Mouse (Mus musculus): ENCODE data around the gene Gm13698.
"Not testable (repeated sequence)": the region's sequence is repeated elsewhere in the genome, so short reads cannot be mapped to it uniquely, and the experiment has no call there.

Gm13698 gene

DNA sequence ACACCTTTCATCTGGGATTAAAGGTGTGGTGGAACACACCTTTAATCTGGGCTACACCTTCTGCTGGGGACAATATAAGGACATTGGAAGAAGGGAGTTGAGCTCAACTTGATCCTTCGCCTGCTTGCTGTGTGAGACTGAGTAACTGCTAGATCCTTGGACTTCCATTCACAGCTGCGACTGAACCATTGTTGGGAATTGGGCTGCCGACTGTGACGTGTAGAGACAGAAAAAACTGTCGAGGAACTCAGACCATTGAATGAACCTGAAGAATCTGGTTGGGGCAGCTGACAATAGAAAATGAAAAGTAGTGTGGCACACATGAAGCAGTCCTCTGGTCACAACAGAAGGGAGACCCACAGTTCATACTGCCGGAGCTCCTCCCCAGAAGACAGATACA, at the start of gene Gm13698:
Gene Gm13698 (plus strand): TSS at position 301 of the 400 bp plus-strand sequence.
- not testable (repeated sequence) for DNase-seq (ENCODE audit: low spot score in 2 of 2)

GRCm38 (mm10) chr2:83929478-83930088, 25.9 kb upstream of the Gm13698 start:
- no peak for DNase-seq (ENCODE audit: low spot score in 2 of 2)

GRCm38 (mm10) chr2:83940931-83941361, 14.5 kb upstream of the Gm13698 start, which contains the start of gene Zswim2:
Zswim2 (minus strand) TSS chr2:83941228.
- no peak for DNase-seq (ENCODE audit: low spot score in 2 of 2)

GRCm38 (mm10) chr2:83941378-83941777, 14.1 kb upstream of the Gm13698 start:
- no peak for DNase-seq (ENCODE audit: low spot score in 2 of 2)

- no peak for DNase-seq (ENCODE audit: low spot score in 2 of 2)
Measured at GRCm38 (mm10) chr2:83941792-83942191, 13.7 kb upstream of the Gm13698 start.

DNA sequence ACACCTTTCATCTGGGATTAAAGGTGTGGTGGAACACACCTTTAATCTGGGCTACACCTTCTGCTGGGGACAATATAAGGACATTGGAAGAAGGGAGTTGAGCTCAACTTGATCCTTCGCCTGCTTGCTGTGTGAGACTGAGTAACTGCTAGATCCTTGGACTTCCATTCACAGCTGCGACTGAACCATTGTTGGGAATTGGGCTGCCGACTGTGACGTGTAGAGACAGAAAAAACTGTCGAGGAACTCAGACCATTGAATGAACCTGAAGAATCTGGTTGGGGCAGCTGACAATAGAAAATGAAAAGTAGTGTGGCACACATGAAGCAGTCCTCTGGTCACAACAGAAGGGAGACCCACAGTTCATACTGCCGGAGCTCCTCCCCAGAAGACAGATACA, 5.7 kb downstream of the Gm13698 start, which contains the start of gene Gm13693:
Gene Gm13693 (plus strand): TSS at position 301 of the 400 bp plus-strand sequence.
- DNase-seq (ENCODE audit: low spot score in 2 of 2) = not testable (repeated sequence)

- DNase-seq (ENCODE audit: low spot score in 2 of 2) = not testable (repeated sequence)
Measured at GRCm38 (mm10) chr2:83967013-83967412, 11.5 kb downstream of the Gm13698 start, which contains the start of gene Gm13695. Gm13695 (plus strand) TSS chr2:83967313.

DNA sequence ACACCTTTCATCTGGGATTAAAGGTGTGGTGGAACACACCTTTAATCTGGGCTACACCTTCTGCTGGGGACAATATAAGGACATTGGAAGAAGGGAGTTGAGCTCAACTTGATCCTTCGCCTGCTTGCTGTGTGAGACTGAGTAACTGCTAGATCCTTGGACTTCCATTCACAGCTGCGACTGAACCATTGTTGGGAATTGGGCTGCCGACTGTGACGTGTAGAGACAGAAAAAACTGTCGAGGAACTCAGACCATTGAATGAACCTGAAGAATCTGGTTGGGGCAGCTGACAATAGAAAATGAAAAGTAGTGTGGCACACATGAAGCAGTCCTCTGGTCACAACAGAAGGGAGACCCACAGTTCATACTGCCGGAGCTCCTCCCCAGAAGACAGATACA, 17.3 kb downstream of the Gm13698 start, which contains the start of gene Gm13696:
Gene Gm13696 (plus strand): TSS at position 301 of the 400 bp plus-strand sequence.
- DNase-seq (ENCODE audit: low spot score in 2 of 2) = not testable (repeated sequence)

DNA sequence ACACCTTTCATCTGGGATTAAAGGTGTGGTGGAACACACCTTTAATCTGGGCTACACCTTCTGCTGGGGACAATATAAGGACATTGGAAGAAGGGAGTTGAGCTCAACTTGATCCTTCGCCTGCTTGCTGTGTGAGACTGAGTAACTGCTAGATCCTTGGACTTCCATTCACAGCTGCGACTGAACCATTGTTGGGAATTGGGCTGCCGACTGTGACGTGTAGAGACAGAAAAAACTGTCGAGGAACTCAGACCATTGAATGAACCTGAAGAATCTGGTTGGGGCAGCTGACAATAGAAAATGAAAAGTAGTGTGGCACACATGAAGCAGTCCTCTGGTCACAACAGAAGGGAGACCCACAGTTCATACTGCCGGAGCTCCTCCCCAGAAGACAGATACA, 23.1 kb downstream of the Gm13698 start, which contains the start of gene Gm13694:
Gene Gm13694 (plus strand): TSS at position 301 of the 400 bp plus-strand sequence.
- not testable (repeated sequence) for DNase-seq (ENCODE audit: low spot score in 2 of 2)

DNA sequence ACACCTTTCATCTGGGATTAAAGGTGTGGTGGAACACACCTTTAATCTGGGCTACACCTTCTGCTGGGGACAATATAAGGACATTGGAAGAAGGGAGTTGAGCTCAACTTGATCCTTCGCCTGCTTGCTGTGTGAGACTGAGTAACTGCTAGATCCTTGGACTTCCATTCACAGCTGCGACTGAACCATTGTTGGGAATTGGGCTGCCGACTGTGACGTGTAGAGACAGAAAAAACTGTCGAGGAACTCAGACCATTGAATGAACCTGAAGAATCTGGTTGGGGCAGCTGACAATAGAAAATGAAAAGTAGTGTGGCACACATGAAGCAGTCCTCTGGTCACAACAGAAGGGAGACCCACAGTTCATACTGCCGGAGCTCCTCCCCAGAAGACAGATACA, 28.9 kb downstream of the Gm13698 start, which contains the start of gene Gm13697:
Gene Gm13697 (plus strand): TSS at position 301 of the 400 bp plus-strand sequence.
- not testable (repeated sequence) for DNase-seq (ENCODE audit: low spot score in 2 of 2)

GRCm38 (mm10) chr2:83990253-83990652, 34.8 kb downstream of the Gm13698 start, which contains the start of gene Gm13691:
Gm13691 (plus strand) TSS chr2:83990553.
- not testable (repeated sequence) for DNase-seq (ENCODE audit: low spot score in 2 of 2)

DNA sequence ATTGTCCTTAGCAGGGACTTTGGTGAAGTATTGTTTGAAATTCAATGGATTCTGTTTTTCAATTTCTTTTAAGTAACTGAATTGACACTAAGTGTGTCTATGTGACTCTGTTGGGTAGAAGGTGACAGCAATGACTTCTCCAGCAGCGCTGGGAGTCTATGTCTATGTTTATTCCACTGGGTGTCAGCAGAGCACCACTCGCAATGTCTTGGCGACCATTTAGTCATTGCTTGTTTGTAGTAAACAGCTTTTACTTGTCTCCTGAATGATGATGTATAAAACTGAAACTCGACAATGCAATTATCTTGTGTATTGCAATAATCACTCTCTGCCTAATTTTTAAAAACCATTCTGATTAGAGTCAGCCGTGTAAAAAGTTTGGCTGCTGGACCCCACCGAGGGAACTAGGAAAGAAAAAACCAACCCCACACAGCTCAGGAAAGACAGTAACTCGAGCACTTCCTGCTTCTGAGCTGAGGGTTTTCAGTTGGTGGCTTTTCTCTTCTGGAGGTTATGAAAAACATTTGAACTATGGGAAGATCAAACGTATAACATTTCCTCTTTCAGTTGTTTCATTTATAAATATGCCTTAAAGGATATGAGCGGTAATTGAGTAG, 38.3 kb downstream of the Gm13698 start:
- DNase-seq (ENCODE audit: low spot score in 2 of 2) = peak; percentile 25 to 53

DNA sequence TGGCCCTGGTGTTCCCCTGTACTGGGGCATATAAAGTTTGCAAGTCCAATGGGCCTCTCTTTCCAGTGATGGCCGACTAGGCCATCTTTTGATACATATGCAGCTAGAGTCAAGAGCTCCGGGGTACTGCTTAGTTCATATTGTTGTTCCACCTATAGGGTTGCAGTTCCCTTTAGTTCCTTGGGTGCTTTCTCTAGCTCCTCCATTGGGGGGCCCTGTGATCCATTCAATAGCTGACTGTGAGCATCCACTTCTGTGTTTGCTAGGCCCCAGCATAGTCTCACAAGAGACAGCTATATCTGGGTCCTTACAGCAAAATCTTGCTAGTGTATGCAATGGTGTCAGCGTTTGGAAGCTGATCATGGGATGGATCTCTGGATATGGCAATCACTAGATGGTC, 39.0 kb downstream of the Gm13698 start:
- DNase-seq (ENCODE audit: low spot score in 2 of 2) = not testable (repeated sequence)

Data from heart, adult 9 months (tissue).